Mouse (Mus musculus) spleen, adult 2 months (tissue): ENCODE results near the gene Dlg5. TPM values are rescaled to one million over a fixed set of nuclear protein-coding genes. Genes with fewer than 3 reads are reported as not detected.

Source experiments
- DNase-seq, 2 experiments: peaks; one replicate each; pipeline versions ENCODE4 v3.0.0 to v3.0.0-alpha.2; 2012 to 2021; ENCODE audit warnings: low spot score in 2 of 2, low read depth in 1 of 2
- H3K27ac ChIP-seq: fragments of 200-500 bp; 2 replicates; pipeline ENCODE4 v1.5.1; 2012; ENCODE audit warnings: low read length, inconsistent platforms; ENCODE audit not compliant: insufficient read depth
- H3K27me3 ChIP-seq: fragments of 200-500 bp; 2 replicates; pipeline ENCODE4 v1.6.1; 2012; ENCODE audit warnings: mild to moderate bottlenecking, moderate library complexity, low read length, inconsistent platforms; ENCODE audit not compliant: control insufficient read depth, insufficient read depth
- H3K36me3 ChIP-seq: fragments of 200-500 bp; 2 replicates; pipeline ENCODE4 v1.6.1; 2012; ENCODE audit warnings: mild to moderate bottlenecking, low read length, inconsistent platforms; ENCODE audit not compliant: control insufficient read depth, insufficient read depth
- H3K4me1 ChIP-seq: fragments of 200-500 bp; 2 replicates; pipeline ENCODE4 v1.6.1; 2011; ENCODE audit warnings: inconsistent platforms; ENCODE audit not compliant: control insufficient read depth, insufficient read depth, insufficient read length
- H3K4me3 ChIP-seq: fragments of 200-500 bp; 2 replicates; pipeline ENCODE4 v1.5.1; 2011; ENCODE audit warnings: mild to moderate bottlenecking, inconsistent platforms; ENCODE audit not compliant: insufficient read depth, insufficient read length; ENCODE audit errors: extremely low read depth
- CTCF ChIP-seq: fragments of 200-500 bp; IDR thresholded peaks from 2 replicates; pipeline ENCODE4 v1.5.1; 2011; ENCODE audit warnings: mild to moderate bottlenecking, inconsistent platforms; ENCODE audit not compliant: insufficient read depth, insufficient read length, insufficient replicate concordance; ENCODE audit errors: extremely low read depth
- POLR2A ChIP-seq: fragments of 200-500 bp; IDR thresholded peaks from 2 replicates; pipeline ENCODE4 v1.6.1; 2011; ENCODE audit warnings: low read depth, low read length, inconsistent platforms
- WGBS: fragments of 180-500 bp; shearing (Covaris S2); methylation state at CpG from one replicate; pipeline ENCODE4 v1.1.7; 2018; 5-methylcytosine and 5-hydroxymethylcytosine counted together
- polyA plus RNA-seq: library from polyadenylated mRNA; depleted of rRNA; stranded (reverse); fragments of >200 nt; gene quantifications from 2 replicates; pipeline ENCODE4 v1.2.3, GENCODE M21; 2012

The Dlg5 gene
- polyA plus RNA-seq, 1 experiment, result 6.5 TPM

- no peak for DNase-seq
- Histone ChIP-seq H3K4me3 (no peak overlapping the region), H3K4me1 (no peaks in the 10 kb centered on the region), H3K36me3 (no peaks in the 10 kb centered on the region), H3K27me3 (no peaks in the 10 kb centered on the region), H3K27ac (no peak overlapping the region)
- TF ChIP-seq POLR2A (no peak), CTCF (no peak)
- 74% methylated on average over 6 of the region's 6 CpGs for WGBS
Measured at GRCm38 (mm10) chr14:24199732-24200131, 46.0 kb downstream of the Dlg5 start.

GRCm38 (mm10) chr14:24197865-24198264 is 47.9 kb downstream of the Dlg5 start:
- H3K4me3 ChIP-seq, result no peak overlapping the region
- H3K4me1 ChIP-seq, result no peaks in the 10 kb centered on the region
- no peaks in the 10 kb centered on the region for H3K36me3 ChIP-seq
- no peak for TF ChIP-seq POLR2A
- TF ChIP-seq CTCF, result no peak
- DNase-seq, result no peak
- WGBS, result 74% methylated on average over 5 of the region's 5 CpGs
- no peaks in the 10 kb centered on the region for H3K27me3 ChIP-seq
- no peak overlapping the region for H3K27ac ChIP-seq

GRCm38 (mm10) chr14:24196947-24197346 is 48.8 kb downstream of the Dlg5 start:
- DNase-seq, result no peak
- no peaks in the 10 kb centered on the region for H3K36me3 ChIP-seq

GRCm38 (mm10) chr14:24190131-24190530 is 55.6 kb downstream of the Dlg5 start:
- Histone ChIP-seq H3K27me3 (no peaks in the 10 kb centered on the region), H3K27ac (no peak overlapping the region), H3K4me3 (no peak overlapping the region), H3K4me1 (no peaks in the 10 kb centered on the region), H3K36me3 (no peaks in the 10 kb centered on the region)
- DNase-seq, result no peak
- WGBS, result 92% methylated on average over 13 of the region's 13 CpGs
- TF ChIP-seq POLR2A (no peak), CTCF (no peak)

More at GRCm38 (mm10) chr14:24196947-24197346, 48.8 kb downstream of the Dlg5 start:
- Histone ChIP-seq H3K4me3 (no peak overlapping the region), H3K27ac (no peak overlapping the region), H3K27me3 (no peaks in the 10 kb centered on the region), H3K4me1 (no peaks in the 10 kb centered on the region)
- TF ChIP-seq CTCF (no peak), POLR2A (no peak)
- 79% methylated on average over 6 of the region's 6 CpGs for WGBS

GRCm38 (mm10) chr14:24189598-24189997 is 56.1 kb downstream of the Dlg5 start:
- TF ChIP-seq CTCF, result no peak
- no peak for TF ChIP-seq POLR2A
- no peaks in the 10 kb centered on the region for H3K27me3 ChIP-seq
- no peaks in the 10 kb centered on the region for H3K4me1 ChIP-seq
- H3K27ac ChIP-seq, result no peak overlapping the region
- 69% methylated on average over 7 of the region's 7 CpGs for WGBS
- DNase-seq, result no peak
- no peak overlapping the region for H3K4me3 ChIP-seq
- H3K36me3 ChIP-seq, result no peaks in the 10 kb centered on the region

- TF ChIP-seq POLR2A, result no peak
- TF ChIP-seq CTCF, result no peak
- Histone ChIP-seq H3K36me3 (no peaks in the 10 kb centered on the region), H3K4me1 (no peaks in the 10 kb centered on the region), H3K27ac (no peak overlapping the region), H3K4me3 (no peak overlapping the region), H3K27me3 (no peaks in the 10 kb centered on the region)
- 46% methylated on average over 4 of the region's 4 CpGs for WGBS
- no peak for DNase-seq
Measured at GRCm38 (mm10) chr14:24185514-24185913, 60.2 kb downstream of the Dlg5 start.

GRCm38 (mm10) chr14:24182955-24183354 is 62.8 kb downstream of the Dlg5 start:
- DNase-seq, result no peak
- no peaks in the 10 kb centered on the region for H3K27me3 ChIP-seq
- no peak overlapping the region for H3K4me3 ChIP-seq
- 77% methylated on average over 3 of the region's 3 CpGs for WGBS
- TF ChIP-seq CTCF, result no peak
- TF ChIP-seq POLR2A, result no peak
- H3K4me1 ChIP-seq, result no peaks in the 10 kb centered on the region
- no peaks in the 10 kb centered on the region for H3K36me3 ChIP-seq
- H3K27ac ChIP-seq, result no peak overlapping the region
